Mouse (Mus musculus) embryonic facial prominence, embryonic 13.5 days (tissue): Measurements from ENCODE around the gene Tia1. TPM values are rescaled to one million over a fixed set of nuclear protein-coding genes. Genes with fewer than 3 reads are reported as not detected.

Experiments
- ATAC-seq: fragments of 200-750 bp; cut with Nextera tagmentation; 2 replicates; pipeline ENCODE4 v1.8.0; 2017; ENCODE audit warnings: low read depth; ENCODE audit not compliant: insufficient number of reproducible peaks, insufficient read depth, low FRiP score, low TSS enrichment
- H3K27ac ChIP-seq: fragments of 300-500 bp; sonication (generic); 2 replicates; pipeline ENCODE4 v1.5.1; 2015; ENCODE audit warnings: moderate library complexity, mild to moderate bottlenecking, inconsistent platforms
- H3K27me3 ChIP-seq: fragments of 300-500 bp; sonication (generic); 2 replicates; pipeline ENCODE4 v1.6.1; 2015; ENCODE audit warnings: mild to moderate bottlenecking, inconsistent platforms
- H3K36me3 ChIP-seq: fragments of 300-500 bp; sonication (generic); 2 replicates; pipeline ENCODE4 v1.6.1; 2015; ENCODE audit warnings: mild to moderate bottlenecking, inconsistent platforms
- H3K4me1 ChIP-seq: fragments of 300-500 bp; sonication (generic); 2 replicates; pipeline ENCODE4 v1.6.1; 2015; ENCODE audit warnings: inconsistent platforms
- H3K4me2 ChIP-seq: fragments of 300-500 bp; sonication (generic); 2 replicates; pipeline ENCODE4 v1.6.1; 2015; ENCODE audit warnings: moderate library complexity, mild to moderate bottlenecking, inconsistent platforms
- H3K4me3 ChIP-seq: fragments of 300-500 bp; sonication (generic); 2 replicates; pipeline ENCODE4 v1.5.1; 2015; ENCODE audit warnings: mild to moderate bottlenecking, inconsistent platforms
- H3K9ac ChIP-seq: fragments of 300-500 bp; sonication (generic); 2 replicates; pipeline ENCODE4 v1.6.1; 2015; ENCODE audit warnings: mild to moderate bottlenecking, inconsistent platforms
- H3K9me3 ChIP-seq: fragments of 300-500 bp; sonication (generic); 2 replicates; pipeline ENCODE4 v1.6.1; 2016; ENCODE audit warnings: inconsistent platforms
- WGBS: fragments of 180-500 bp; shearing (Covaris S2); methylation state at CpG from one replicate; pipeline ENCODE4 v1.1.7; 2015; ENCODE audit warnings: mixed read lengths; 5-methylcytosine and 5-hydroxymethylcytosine counted together
- polyA plus RNA-seq: library from polyadenylated mRNA; unstranded; fragments of >200 nt; fragmentation: Nextera tagmentation; extraction: Ambion mirVana; gene quantifications from 2 replicates; pipeline ENCODE4 v1.2.1, GENCODE M21; 2015

Gene Tia1
- polyA plus RNA-seq, 1 experiment from 2014 or later = 279 TPM

- Histone ChIP-seq H3K27me3 (no peaks in the 10 kb centered on the region), H3K27ac (no peak overlapping the region), H3K9me3 (no peaks in the 10 kb centered on the region), H3K4me2 (no peak overlapping the region), H3K9ac (no peak overlapping the region), H3K4me1 (no peaks in the 10 kb centered on the region), H3K4me3 (no peak overlapping the region), H3K36me3 (peaks cover 73% of the 10 kb centered on the region)
- ATAC-seq = no peak
- WGBS = 83% methylated on average over 12 of the region's 12 CpGs
Measured at GRCm38 (mm10) chr6:86387313-86387712, 16.7 kb upstream of the Tia1 start.

- 86% methylated on average over 18 of the region's 18 CpGs for WGBS
- Histone ChIP-seq H3K4me1 (no peaks in the 10 kb centered on the region), H3K27me3 (no peaks in the 10 kb centered on the region), H3K36me3 (peaks cover 81% of the 10 kb centered on the region), H3K4me2 (no peak overlapping the region), H3K9ac (no peak overlapping the region), H3K4me3 (no peak overlapping the region), H3K9me3 (no peaks in the 10 kb centered on the region), H3K27ac (no peak overlapping the region)
- no peak for ATAC-seq
Measured at GRCm38 (mm10) chr6:86388461-86388860, 15.6 kb upstream of the Tia1 start.

GRCm38 (mm10) chr6:86391326-86391725, 12.7 kb upstream of the Tia1 start:
- Histone ChIP-seq H3K4me2 (no peak overlapping the region), H3K36me3 (peaks cover 76% of the 10 kb centered on the region), H3K4me1 (peaks cover 16% of the 10 kb centered on the region), H3K9ac (no peak overlapping the region), H3K27me3 (no peaks in the 10 kb centered on the region), H3K4me3 (no peak overlapping the region), H3K27ac (no peak overlapping the region), H3K9me3 (no peaks in the 10 kb centered on the region)
- 98% methylated on average over 5 of the region's 5 CpGs for WGBS
- ATAC-seq = no peak

- WGBS = 86% methylated on average over 1 of the region's 1 CpGs
- H3K4me1 ChIP-seq = peaks cover 22% of the 10 kb centered on the region
- no peaks in the 10 kb centered on the region for H3K27me3 ChIP-seq
- no peak overlapping the region for H3K4me2 ChIP-seq
- no peak overlapping the region for H3K4me3 ChIP-seq
- no peak overlapping the region for H3K27ac ChIP-seq
- ATAC-seq = no peak
- H3K9me3 ChIP-seq = no peaks in the 10 kb centered on the region
- no peak overlapping the region for H3K9ac ChIP-seq
- H3K36me3 ChIP-seq = peaks cover 58% of the 10 kb centered on the region
Measured at GRCm38 (mm10) chr6:86393187-86393586, 10.8 kb upstream of the Tia1 start.

- 79% methylated on average over 17 of the region's 17 CpGs for WGBS
- Histone ChIP-seq H3K27ac (no peak overlapping the region), H3K9ac (no peak overlapping the region), H3K9me3 (no peaks in the 10 kb centered on the region), H3K27me3 (peaks cover 4% of the 10 kb centered on the region; the same call in 1 of the 2 replicates), H3K4me2 (no peak overlapping the region), H3K4me3 (no peak overlapping the region), H3K4me1 (peaks cover 22% of the 10 kb centered on the region), H3K36me3 (peaks cover 48% of the 10 kb centered on the region)
- no peak for ATAC-seq
Measured at GRCm38 (mm10) chr6:86394078-86394720, 9.8 kb upstream of the Tia1 start.

- peaks cover 22% of the 10 kb centered on the region for H3K4me1 ChIP-seq
- no peak overlapping the region; the same call in 1 of the 2 replicates for H3K4me3 ChIP-seq
- H3K27ac ChIP-seq = no peak overlapping the region
- H3K9ac ChIP-seq = peak overlapping the region; percentile 40; the same call in 1 of the 2 replicates
- no peaks in the 10 kb centered on the region for H3K9me3 ChIP-seq
- H3K27me3 ChIP-seq = peaks cover 4% of the 10 kb centered on the region; the same call in 1 of the 2 replicates
- H3K36me3 ChIP-seq = peaks cover 40% of the 10 kb centered on the region
- no peak for ATAC-seq
- WGBS = 79% methylated on average over 9 of the region's 9 CpGs
- H3K4me2 ChIP-seq = peak overlapping the region; percentile 69
Measured at GRCm38 (mm10) chr6:86395021-86395420, 9.0 kb upstream of the Tia1 start.

- Histone ChIP-seq H3K9me3 (no peaks in the 10 kb centered on the region), H3K27ac (no peak overlapping the region), H3K9ac (peak overlapping the region; percentile 91), H3K4me2 (peak overlapping the region; percentile 69), H3K36me3 (peaks cover 31% of the 10 kb centered on the region), H3K27me3 (peaks cover 4% of the 10 kb centered on the region; the same call in 1 of the 2 replicates), H3K4me3 (peak overlapping the region; percentile 94), H3K4me1 (peaks cover 26% of the 10 kb centered on the region)
- WGBS = 37% methylated on average over 10 of the region's 10 CpGs
- ATAC-seq = no peak
Measured at GRCm38 (mm10) chr6:86395969-86396368, 8.1 kb upstream of the Tia1 start.

GRCm38 (mm10) chr6:86396581-86397256, 7.3 kb upstream of the Tia1 start, which contains the start of gene Pcyox1:
Pcyox1 (minus strand) TSS chr6:86397154.
- Histone ChIP-seq H3K27ac (peak within 1 kb of the TSS; percentile 89), H3K27me3 (peaks cover 4% of the 10 kb centered on the region; the same call in 1 of the 2 replicates), H3K9ac (peak within 1 kb of the TSS; percentile 91), H3K4me2 (peak within 1 kb of the TSS; percentile 69), H3K4me1 (peaks cover 27% of the 10 kb centered on the region), H3K36me3 (peaks cover 23% of the 10 kb centered on the region), H3K4me3 (peak within 1 kb of the TSS; percentile 94), H3K9me3 (no peaks in the 10 kb centered on the region)
- peak; percentile 87 for ATAC-seq
- WGBS = under 1% methylated on average over 51 of the region's 51 CpGs

GRCm38 (mm10) chr6:86397257-86397980, 6.6 kb upstream of the Tia1 start:
- H3K4me2 ChIP-seq = peak overlapping the region; percentile 69
- peaks cover 4% of the 10 kb centered on the region; the same call in 1 of the 2 replicates for H3K27me3 ChIP-seq
- peak overlapping the region; percentile 91 for H3K9ac ChIP-seq
- H3K9me3 ChIP-seq = no peaks in the 10 kb centered on the region
- H3K36me3 ChIP-seq = peaks cover 16% of the 10 kb centered on the region
- peak overlapping the region; percentile 89 for H3K27ac ChIP-seq
- no peak for ATAC-seq
- WGBS = 4% methylated on average over 14 of the region's 14 CpGs
- H3K4me1 ChIP-seq = peaks cover 27% of the 10 kb centered on the region
- peak overlapping the region; percentile 94 for H3K4me3 ChIP-seq

- ATAC-seq = no peak
- H3K9me3 ChIP-seq = no peaks in the 10 kb centered on the region
- H3K27ac ChIP-seq = no peak overlapping the region
- H3K4me3 ChIP-seq = no peak overlapping the region
- H3K36me3 ChIP-seq = peaks cover 4% of the 10 kb centered on the region
- H3K4me2 ChIP-seq = no peak overlapping the region
- H3K9ac ChIP-seq = no peak overlapping the region
- WGBS = 75% methylated on average over 2 of the region's 2 CpGs
- H3K4me1 ChIP-seq = peaks cover 27% of the 10 kb centered on the region
- H3K27me3 ChIP-seq = peaks cover 4% of the 10 kb centered on the region; the same call in 1 of the 2 replicates
Measured at GRCm38 (mm10) chr6:86398986-86399385, 5.0 kb upstream of the Tia1 start.

- no peaks in the 10 kb centered on the region for H3K36me3 ChIP-seq
- no peak overlapping the region for H3K27ac ChIP-seq
- H3K4me3 ChIP-seq = no peak overlapping the region
- 81% methylated on average over 2 of the region's 2 CpGs for WGBS
- ATAC-seq = no peak
- H3K4me1 ChIP-seq = peaks cover 24% of the 10 kb centered on the region
- no peak overlapping the region for H3K9ac ChIP-seq
- no peaks in the 10 kb centered on the region for H3K9me3 ChIP-seq
- H3K27me3 ChIP-seq = peaks cover 4% of the 10 kb centered on the region; the same call in 1 of the 2 replicates
- no peak overlapping the region for H3K4me2 ChIP-seq
Measured at GRCm38 (mm10) chr6:86399995-86400394, 4.0 kb upstream of the Tia1 start.
